7 mouse cellular contexts compared by ENCODE assay signal in genomic region chr8:124232280-124232600, GRCm38 (mm10). TPM values are rescaled to one million over a fixed set of nuclear protein-coding genes. Genes with fewer than 3 reads are reported as not detected.
DNase-seq lines count a peak whose midpoint lies in the region; ATAC-seq and TF ChIP-seq lines count a peak whose summit lies in the region.

No protein-coding gene starts in this region.

- H3K4me2 ChIP-seq in lung, embryonic 16.5 days (ENCODE audit: low read depth, low read length): peak overlapping the region; percentile 96
- H3K4me2 ChIP-seq in forebrain, embryonic 11.5 days (ENCODE audit: low read depth, low read length, severe bottlenecking): peak overlapping the region; percentile 99
- H3K4me2 ChIP-seq in limb, embryonic 14.5 days (replicated peaks; ENCODE audit: low read depth, low read length, severe bottlenecking): peak overlapping the region; percentile 94
- peak overlapping the region; percentile 95 for H3K4me2 ChIP-seq in stomach, embryonic 14.5 days (replicated peaks; ENCODE audit: low read depth, low read length)

- 4% methylated on average over 18 of the region's 18 CpGs for WGBS in lung, embryonic 16.5 days
- WGBS in forebrain, embryonic 11.5 days: 4% methylated on average over 18 of the region's 18 CpGs
- 5% methylated on average over 18 of the region's 18 CpGs for WGBS in limb, embryonic 14.5 days
- WGBS in stomach, embryonic 14.5 days: 5% methylated on average over 18 of the region's 18 CpGs

- H3K9me3 ChIP-seq in lung, embryonic 16.5 days (ENCODE audit: control insufficient read depth, low read length): no peaks in the 10 kb centered on the region
- no peaks in the 10 kb centered on the region for H3K9me3 ChIP-seq in forebrain, embryonic 11.5 days (ENCODE audit: control insufficient read depth, low read length)
- H3K9me3 ChIP-seq in limb, embryonic 14.5 days (ENCODE audit: control insufficient read depth, low read length): no peaks in the 10 kb centered on the region
- H3K9me3 ChIP-seq in stomach, embryonic 14.5 days (ENCODE audit: control insufficient read depth, low read depth, low read length): no peaks in the 10 kb centered on the region

- no peak for ATAC-seq in lung, embryonic 16.5 days (ENCODE audit: low read depth)
- no peak for ATAC-seq in forebrain, embryonic 11.5 days (replicated peaks; ENCODE audit: low FRiP score)
- ATAC-seq in limb, embryonic 14.5 days (ENCODE audit: low FRiP score, low read depth): no peak
- ATAC-seq in stomach, embryonic 14.5 days (ENCODE audit: insufficient number of reproducible peaks, insufficient read depth, low FRiP score, low read depth): no peak

- no peak overlapping the region for H3K27ac ChIP-seq in lung, embryonic 16.5 days (ENCODE audit: low read length)
- no peak overlapping the region for H3K27ac ChIP-seq in forebrain, embryonic 11.5 days (ENCODE audit: low read depth, low read length)
- no peak overlapping the region for H3K27ac ChIP-seq in limb, embryonic 14.5 days (replicated peaks; ENCODE audit: low read depth, low read length)
- no peak overlapping the region for H3K27ac ChIP-seq in stomach, embryonic 14.5 days (ENCODE audit: low read length)

- peaks cover 2% of the 10 kb centered on the region; the same call in 1 of the 2 replicates for H3K36me3 ChIP-seq in lung, embryonic 16.5 days (ENCODE audit: control insufficient read depth, insufficient read depth, low read length)
- no peaks in the 10 kb centered on the region for H3K36me3 ChIP-seq in forebrain, embryonic 11.5 days (ENCODE audit: control insufficient read depth, insufficient read depth, low read length)
- H3K36me3 ChIP-seq in limb, embryonic 14.5 days (ENCODE audit: control insufficient read depth, insufficient read depth, low read length): no peaks in the 10 kb centered on the region
- H3K36me3 ChIP-seq in stomach, embryonic 14.5 days (ENCODE audit: control insufficient read depth, insufficient read depth, low read length): no peaks in the 10 kb centered on the region

- peak overlapping the region; percentile 92 for H3K9ac ChIP-seq in lung, embryonic 16.5 days (ENCODE audit: low read length)
- peak overlapping the region; percentile 85 for H3K9ac ChIP-seq in forebrain, embryonic 11.5 days (ENCODE audit: low read length)
- peak overlapping the region; percentile 87 for H3K9ac ChIP-seq in limb, embryonic 14.5 days (ENCODE audit: low read depth, low read length, severe bottlenecking)
- peak overlapping the region; percentile 89 for H3K9ac ChIP-seq in stomach, embryonic 14.5 days (replicated peaks; ENCODE audit: low read depth, low read length)

- DNase-seq in lung, postnatal 25 days (ENCODE audit: low spot score): no peak
- no peak for DNase-seq in forebrain, embryonic 11.5 days (ENCODE audit: low spot score)
- no peak for DNase-seq in limb, embryonic 14.5 days (ENCODE audit: low spot score)
- no peak for DNase-seq in right cerebral cortex, postnatal 14 days
- DNase-seq in urinary bladder, postnatal 36 days (ENCODE audit: low spot score in 2 of 2): no peak

- no peaks in the 10 kb centered on the region for H3K27me3 ChIP-seq in lung, embryonic 16.5 days (ENCODE audit: control insufficient read depth, insufficient read depth, low read depth, low read length)
- H3K27me3 ChIP-seq in forebrain, embryonic 11.5 days (ENCODE audit: control insufficient read depth, insufficient read depth, low read length): no peaks in the 10 kb centered on the region
- no peaks in the 10 kb centered on the region for H3K27me3 ChIP-seq in limb, embryonic 14.5 days (ENCODE audit: control insufficient read depth, insufficient read depth, low read length)
- no peaks in the 10 kb centered on the region for H3K27me3 ChIP-seq in stomach, embryonic 14.5 days (ENCODE audit: control insufficient read depth, insufficient read depth, low read length)

- no peak for TF ChIP-seq POLR2A in limb, embryonic 14.5 days (IDR thresholded peaks at IDR 0.05; ENCODE audit: borderline replicate concordance, extremely low read depth, insufficient read depth, insufficient read length)

- peaks cover 12% of the 10 kb centered on the region for H3K4me1 ChIP-seq in lung, embryonic 16.5 days (replicated peaks; ENCODE audit: control insufficient read depth, insufficient read depth, low read length)
- peaks cover 15% of the 10 kb centered on the region; the same call in 1 of the 2 replicates for H3K4me1 ChIP-seq in forebrain, embryonic 11.5 days (replicated peaks; ENCODE audit: control insufficient read depth, insufficient read depth, low read length)
- H3K4me1 ChIP-seq in limb, embryonic 14.5 days (ENCODE audit: control insufficient read depth, insufficient read depth, low read length): peaks cover 17% of the 10 kb centered on the region
- peaks cover 15% of the 10 kb centered on the region; the same call in 1 of the 2 replicates for H3K4me1 ChIP-seq in stomach, embryonic 14.5 days (ENCODE audit: control insufficient read depth, insufficient read depth, low read length)

- peak overlapping the region; percentile 72 for H3K4me3 ChIP-seq in lung, embryonic 16.5 days (ENCODE audit: low read length)
- peak overlapping the region; percentile 94 for H3K4me3 ChIP-seq in forebrain, embryonic 11.5 days (ENCODE audit: low read depth, low read length)
- peak overlapping the region; percentile 89 for H3K4me3 ChIP-seq in limb, embryonic 14.5 days (replicated peaks; ENCODE audit: low read length)
- H3K4me3 ChIP-seq in stomach, embryonic 14.5 days (ENCODE audit: low read depth, low read length): peak overlapping the region; percentile 94

RNA-seq across cellular contexts. Expression of gene Galnt2, which starts 1.0 kb away (rescaled TPM):
- 36.8 and 46.4 TPM in 2 replicates for polyA plus RNA-seq in lung, embryonic 16.5 days (2015; fragmentation: Nextera tagmentation; extraction: Ambion mirVana)
- polyA plus RNA-seq in forebrain, embryonic 11.5 days (2014; fragmentation: Nextera tagmentation; extraction: Ambion mirVana): 81.6 and 83.7 TPM in 2 replicates
- polyA plus RNA-seq in limb, embryonic 14.5 days (2012; rRNA removed): 34.9 and 37.8 TPM in 2 replicates
- polyA plus RNA-seq in limb, embryonic 14.5 days (2014; fragmentation: Nextera tagmentation; extraction: Ambion mirVana): 66.9 and 76.1 TPM in 2 replicates
- polyA plus RNA-seq in stomach, embryonic 14.5 days (2014; fragmentation: Nextera tagmentation; extraction: Ambion mirVana): 57.6 and 74.3 TPM in 2 replicates
